In genomic region chr17:80460258-80460657, GRCm38 (mm10) we compare ENCODE assay signal across 31 mouse cellular contexts. TPM values are rescaled to one million over a fixed set of nuclear protein-coding genes. Genes with fewer than 3 reads are reported as not detected.
DNase-seq lines count a peak whose midpoint lies in the region; ATAC-seq lines count a peak whose summit lies in the region.
"Had no signal": no experiment of that assay in that cellular context is flagged by ENCODE, and none has a peak within 500 bp of the region (broad histone marks: within the 10 kb centered on the region; RNA-seq: fewer than 3 reads in every experiment).

No protein-coding gene starts in this region.

- H3K4me1 ChIP-seq in forebrain, embryonic 13.5 days: peaks cover 13% of the 10 kb centered on the region
- H3K4me1 ChIP-seq in forebrain, embryonic 12.5 days: peaks cover 6% of the 10 kb centered on the region
- peaks cover 8% of the 10 kb centered on the region for H3K4me1 ChIP-seq in heart, embryonic 15.5 days (replicated peaks)
- peaks cover 13% of the 10 kb centered on the region; the same call in 1 of the 2 replicates for H3K4me1 ChIP-seq in midbrain, embryonic 12.5 days
- peaks cover 10% of the 10 kb centered on the region; the same call in 1 of the 2 replicates for H3K4me1 ChIP-seq in midbrain, embryonic 16.5 days (ENCODE audit: control insufficient read depth, insufficient read depth, low read length)
- H3K4me1 ChIP-seq: limb, embryonic 15.5 days had no signal

- H3K27me3 ChIP-seq in forebrain, embryonic 13.5 days: no peaks in the 10 kb centered on the region
- no peaks in the 10 kb centered on the region for H3K27me3 ChIP-seq in forebrain, embryonic 12.5 days
- H3K27me3 ChIP-seq in heart, embryonic 15.5 days: no peaks in the 10 kb centered on the region
- H3K27me3 ChIP-seq in midbrain, embryonic 12.5 days: no peaks in the 10 kb centered on the region
- no peaks in the 10 kb centered on the region for H3K27me3 ChIP-seq in midbrain, embryonic 16.5 days (ENCODE audit: control insufficient read depth, insufficient read depth, low read depth, low read length)
- H3K27me3 ChIP-seq: CH12.LX; limb, embryonic 15.5 days; liver, embryonic 13.5 days; megakaryocyte, embryonic 14.5 days; Patski had no signal

- no peak overlapping the region for H3K9ac ChIP-seq in forebrain, embryonic 13.5 days
- no peak overlapping the region for H3K9ac ChIP-seq in forebrain, embryonic 12.5 days
- H3K9ac ChIP-seq in heart, embryonic 15.5 days: no peak overlapping the region
- H3K9ac ChIP-seq in midbrain, embryonic 12.5 days (replicated peaks): no peak overlapping the region
- H3K9ac ChIP-seq in midbrain, embryonic 16.5 days (ENCODE audit: low read depth, low read length): no peak overlapping the region
- H3K9ac ChIP-seq: forebrain, postnatal 0 days; limb, embryonic 15.5 days; liver, embryonic 13.5 days had no signal

- peak; percentile 55; the same call in 1 of the 2 replicates for ATAC-seq in forebrain, embryonic 13.5 days
- ATAC-seq in forebrain, embryonic 12.5 days (ENCODE audit: low FRiP score): no peak
- no peak for ATAC-seq in heart, embryonic 15.5 days (replicated peaks; ENCODE audit: insufficient number of reproducible peaks, insufficient read depth, low FRiP score, low read depth)
- 0 out of 2 replicates have a peak, but pooled peaks have one; percentile 42 for ATAC-seq in midbrain, embryonic 12.5 days (ENCODE audit: low FRiP score, low read depth)
- no peak for ATAC-seq in midbrain, embryonic 16.5 days
- ATAC-seq: forebrain, postnatal 0 days; inflammation-experienced regulatory T-cells, adult 6 months; lung, postnatal 0 days; Patski had no signal

- H3K4me2 ChIP-seq in forebrain, embryonic 13.5 days: no peak overlapping the region
- H3K4me2 ChIP-seq in forebrain, embryonic 12.5 days: no peak overlapping the region
- H3K4me2 ChIP-seq in heart, embryonic 15.5 days: no peak overlapping the region
- no peak overlapping the region for H3K4me2 ChIP-seq in midbrain, embryonic 12.5 days (replicated peaks)
- no peak overlapping the region for H3K4me2 ChIP-seq in midbrain, embryonic 16.5 days (ENCODE audit: low read length)
- H3K4me2 ChIP-seq: limb, embryonic 15.5 days; liver, embryonic 13.5 days had no signal

- no peaks in the 10 kb centered on the region for H3K9me3 ChIP-seq in forebrain, embryonic 13.5 days (replicated peaks)
- no peaks in the 10 kb centered on the region for H3K9me3 ChIP-seq in forebrain, embryonic 12.5 days
- H3K9me3 ChIP-seq in heart, embryonic 15.5 days (replicated peaks): no peaks in the 10 kb centered on the region
- no peaks in the 10 kb centered on the region for H3K9me3 ChIP-seq in midbrain, embryonic 12.5 days
- no peaks in the 10 kb centered on the region for H3K9me3 ChIP-seq in midbrain, embryonic 16.5 days (replicated peaks; ENCODE audit: control insufficient read depth, low read length, poor library complexity, severe bottlenecking)
- H3K9me3 ChIP-seq: G1E; limb, embryonic 10.5 days; limb, embryonic 15.5 days; liver, embryonic 13.5 days; megakaryocyte, embryonic 14.5 days had no signal

- 39% methylated on average over 5 of the region's 5 CpGs for WGBS in forebrain, embryonic 13.5 days
- WGBS in forebrain, embryonic 12.5 days: 42% methylated on average over 5 of the region's 5 CpGs
- 66% methylated on average over 5 of the region's 5 CpGs for WGBS in heart, embryonic 15.5 days
- WGBS in midbrain, embryonic 12.5 days: 68% methylated on average over 5 of the region's 5 CpGs
- WGBS in midbrain, embryonic 16.5 days: 61% methylated on average over 5 of the region's 5 CpGs

- H3K27ac ChIP-seq in forebrain, embryonic 13.5 days: no peak overlapping the region
- H3K27ac ChIP-seq in forebrain, embryonic 12.5 days: no peak overlapping the region
- peak overlapping the region; percentile 3; the same call in 1 of the 2 replicates for H3K27ac ChIP-seq in heart, embryonic 15.5 days
- H3K27ac ChIP-seq in midbrain, embryonic 12.5 days (replicated peaks): no peak overlapping the region
- no peak overlapping the region for H3K27ac ChIP-seq in midbrain, embryonic 16.5 days (ENCODE audit: low read length)
- H3K27ac ChIP-seq: heart, adult 2 months; limb, embryonic 10.5 days; limb, embryonic 15.5 days; liver, embryonic 13.5 days had no signal

- no peak for DNase-seq in heart, adult 9 months (ENCODE audit: low spot score in 2 of 2)
- peak; percentile 25 for DNase-seq in mesoderm, embryonic 11.5 days (ENCODE audit: low read depth, low spot score)
- DNase-seq in thymus, postnatal 36 days: no peak
- DNase-seq: adrenal gland, postnatal 36 days; cerebellum, adult 8-10 months; cerebellum, postnatal 36 days; forebrain, postnatal 0 days; heart, adult 2 months; heart, postnatal 14 days; kidney, adult 11 months; kidney, postnatal 10 days; layer of hippocampus, adult 9-11 months; liver, embryonic 13.5 days; lung, adult 18-20 months; lung, postnatal 4 days; right cerebral cortex, postnatal 25 days; thymus, postnatal 14 days had no signal

- no peaks in the 10 kb centered on the region; the same call in 1 of the 2 replicates for H3K36me3 ChIP-seq in forebrain, embryonic 13.5 days (ENCODE audit: poor library complexity, severe bottlenecking)
- peaks cover 8% of the 10 kb centered on the region; the same call in 1 of the 2 replicates for H3K36me3 ChIP-seq in forebrain, embryonic 12.5 days (replicated peaks)
- H3K36me3 ChIP-seq in heart, embryonic 15.5 days: no peaks in the 10 kb centered on the region
- H3K36me3 ChIP-seq in midbrain, embryonic 12.5 days: 0 out of 2 replicates have a peak, but pooled peaks cover 7% of the 10 kb centered on the region
- H3K36me3 ChIP-seq in midbrain, embryonic 16.5 days (ENCODE audit: control insufficient read depth, insufficient read depth, low read length): no peaks in the 10 kb centered on the region
- H3K36me3 ChIP-seq: liver, embryonic 13.5 days had no signal

- H3K4me3 ChIP-seq in forebrain, embryonic 13.5 days: no peak overlapping the region
- no peak overlapping the region for H3K4me3 ChIP-seq in forebrain, embryonic 12.5 days (replicated peaks)
- H3K4me3 ChIP-seq in heart, embryonic 15.5 days: no peak overlapping the region
- no peak overlapping the region for H3K4me3 ChIP-seq in midbrain, embryonic 12.5 days
- H3K4me3 ChIP-seq in midbrain, embryonic 16.5 days (ENCODE audit: low read depth, low read length): no peak overlapping the region
- H3K4me3 ChIP-seq: heart, adult 2 months; limb, embryonic 10.5 days; limb, embryonic 15.5 days; liver, embryonic 13.5 days; megakaryocyte, embryonic 14.5 days; myocyte had no signal

RNA-seq across cellular contexts. Expression of gene Sos1, which starts 20.0 kb away (rescaled TPM):
- polyA plus RNA-seq in forebrain, embryonic 13.5 days (2015; fragmentation: Nextera tagmentation; extraction: Ambion mirVana): 6.6 and 6.9 TPM in 2 replicates
- 7.9 and 8.0 TPM in 2 replicates for polyA plus RNA-seq in forebrain, embryonic 12.5 days (2016; fragmentation: Nextera tagmentation; extraction: Ambion mirVana)
- polyA plus RNA-seq in heart, embryonic 15.5 days (2015; fragmentation: Nextera tagmentation; extraction: Ambion mirVana): 2.5 and 3.1 TPM in 2 replicates
- polyA plus RNA-seq in midbrain, embryonic 12.5 days (2016; fragmentation: Nextera tagmentation; extraction: Ambion mirVana): 7.3 and 8.0 TPM in 2 replicates
- 6.6 and 7.5 TPM in 2 replicates for polyA plus RNA-seq in midbrain, embryonic 16.5 days (2015; fragmentation: Nextera tagmentation; extraction: Ambion mirVana)

Comparison
In these comparisons a context has a peak if more than half of its experiments do, and no peak if none do; other contexts are left out.
1. ATAC-seq: peak in forebrain, embryonic 13.5 days (single experiment) and midbrain, embryonic 12.5 days (single experiment); none in forebrain, embryonic 12.5 days (single experiment), heart, embryonic 15.5 days (single experiment) and midbrain, embryonic 16.5 days (single experiment).